Mouse (Mus musculus) cerebellum, adult 9-11 months (tissue): ENCODE measurements around the gene Art5.

Source experiments
- DNase-seq: peaks from one replicate; pipeline ENCODE4 v3.0.0; 2022

Gene Art5

DNA sequence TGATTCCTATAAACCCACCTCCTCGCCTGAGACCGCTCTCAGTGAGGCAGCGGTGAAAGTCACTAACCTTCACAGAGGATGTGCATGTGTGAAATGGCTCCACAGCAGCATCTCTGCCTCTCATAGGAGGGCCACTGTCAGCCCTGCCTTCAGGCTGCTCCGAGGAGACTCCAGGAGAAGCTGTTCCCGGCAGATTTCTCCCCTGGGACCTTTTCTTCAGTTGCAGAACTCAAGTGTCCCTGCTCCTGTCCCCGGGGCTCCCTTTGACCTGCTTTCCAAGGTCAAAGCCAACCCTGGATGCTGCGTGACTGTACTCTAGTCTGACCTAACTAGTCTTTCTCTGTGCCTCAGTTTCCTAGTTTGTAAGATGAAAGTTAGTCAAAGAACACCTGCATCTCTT is at the start of gene Art5:
Art5 (minus strand) TSS at position 319 of the 400 bp plus-strand sequence.
- DNase-seq = no peak

- DNase-seq = no peak
Measured at GRCm38 (mm10) chr7:102153691-102154090, 44.4 kb upstream of the Art5 start.

- DNase-seq = no peak
Measured at GRCm38 (mm10) chr7:102137898-102138297, 28.6 kb upstream of the Art5 start.

DNA sequence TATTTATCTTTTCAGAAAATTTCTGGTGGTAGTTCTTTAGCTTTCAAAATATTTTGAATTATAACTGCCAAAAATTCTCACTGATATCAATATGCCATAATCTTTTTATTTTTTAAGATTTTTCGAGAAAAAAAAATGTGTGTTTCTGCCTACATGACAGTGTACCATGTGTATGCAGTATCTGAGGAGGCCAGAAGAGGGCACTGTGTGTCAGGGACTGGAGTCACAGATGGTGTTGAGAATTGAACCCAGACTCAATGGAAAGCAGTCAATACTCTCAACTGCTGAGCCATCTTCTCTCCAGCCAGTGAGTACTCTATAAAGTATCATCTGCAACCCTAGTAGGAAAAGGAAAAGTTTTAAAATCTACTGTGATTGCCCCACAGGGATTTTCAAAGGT is 28.2 kb upstream of the Art5 start:
- DNase-seq = no peak

- no peak for DNase-seq
Measured at GRCm38 (mm10) chr7:102132395-102132794, 23.1 kb upstream of the Art5 start.

DNA sequence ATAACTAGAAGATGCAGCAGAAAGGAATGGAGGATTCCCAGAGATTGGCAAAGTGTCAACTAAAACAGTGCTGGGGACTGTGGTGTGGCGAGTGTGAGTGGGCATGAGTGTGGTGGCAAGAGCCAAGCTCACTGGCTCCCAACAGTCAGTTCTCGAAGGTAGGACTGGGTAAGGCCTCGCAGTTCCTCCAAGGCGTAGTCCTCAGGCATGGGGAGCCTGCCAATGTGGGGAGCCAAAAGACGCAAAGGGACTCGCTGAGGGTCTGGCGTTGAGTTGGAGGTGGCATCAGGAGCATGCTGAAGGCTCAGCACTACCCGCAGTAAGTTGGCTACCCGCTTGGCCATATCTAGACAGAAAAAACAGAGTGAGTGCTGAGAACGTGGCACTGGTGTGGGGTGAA is 11.0 kb upstream of the Art5 start:
- no peak for DNase-seq

DNA sequence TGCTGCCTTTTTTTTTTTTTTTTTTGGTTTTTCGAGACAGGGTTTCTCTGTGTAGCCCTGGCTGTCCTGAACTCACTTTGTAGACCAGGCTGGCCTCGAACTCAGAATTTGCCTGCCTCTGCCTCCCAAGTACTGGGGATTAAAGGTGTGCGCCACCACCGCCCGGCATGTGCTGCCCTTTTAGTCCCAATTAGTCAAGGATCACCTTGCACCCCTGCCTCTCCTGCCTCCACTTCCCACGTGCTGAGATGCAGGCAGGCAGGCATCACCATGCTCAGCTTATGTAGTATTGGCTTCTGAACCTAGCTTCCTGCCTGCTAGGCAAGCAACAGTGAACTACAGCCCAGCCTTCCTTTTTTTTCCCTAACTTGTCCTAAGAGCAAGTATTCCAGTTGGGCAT is 8.1 kb upstream of the Art5 start:
- no peak for DNase-seq

- no peak for DNase-seq
Measured at GRCm38 (mm10) chr7:102116579-102117331, 7.5 kb upstream of the Art5 start, which contains the start of gene Chrna10. TSS of gene Chrna10 (minus strand) at chr7:102116828.

DNA sequence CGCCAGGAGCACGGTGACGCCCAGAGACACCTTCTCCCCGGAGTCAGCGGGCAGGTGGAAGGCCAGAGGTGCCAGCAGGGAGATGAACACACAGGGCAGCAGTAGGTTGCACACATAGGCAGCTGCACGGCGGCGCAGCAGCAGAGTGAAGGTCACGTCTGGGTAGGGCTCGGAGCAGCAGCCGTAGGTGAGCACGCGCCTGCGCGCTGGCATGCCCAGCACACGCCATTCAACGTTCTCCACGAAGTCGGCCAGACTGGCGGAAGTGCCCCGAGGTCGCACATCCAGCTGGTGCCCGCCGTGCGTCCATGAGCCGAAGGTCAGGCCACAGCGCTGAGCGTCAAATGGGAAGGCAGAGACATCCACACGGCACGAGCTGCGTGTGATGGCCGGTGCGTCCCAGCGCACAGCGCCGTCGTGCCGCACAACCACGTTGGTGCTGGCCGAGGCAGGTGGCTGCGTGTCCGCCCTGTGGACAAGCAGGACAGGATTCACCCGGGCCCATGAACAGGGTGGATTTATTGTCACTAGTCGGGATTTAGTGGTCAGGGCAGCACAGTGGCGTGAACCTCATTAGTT is 4.0 kb upstream of the Art5 start:
- DNase-seq = no peak

DNA sequence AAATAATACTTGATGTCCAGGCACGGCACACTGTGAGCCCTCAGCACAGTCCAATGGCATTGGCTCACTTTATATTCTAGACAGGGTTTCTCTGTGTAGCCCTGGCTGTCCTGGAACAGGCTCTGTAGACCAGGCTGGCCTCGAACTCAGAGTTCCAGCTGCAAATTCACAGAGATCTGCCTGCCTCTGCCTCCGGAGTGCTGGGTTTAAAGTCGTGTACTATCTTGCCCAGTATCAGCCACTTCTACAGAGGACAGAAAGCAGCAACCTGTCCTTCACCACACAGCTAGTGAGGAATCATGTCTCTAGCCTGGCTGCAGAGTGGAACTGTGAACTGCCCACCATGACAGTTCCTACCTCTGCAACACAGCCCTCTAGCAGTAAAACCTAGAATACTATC is 457 bp upstream of the Art5 start:
- DNase-seq = no peak

GRCm38 (mm10) chr7:102108206-102108605 is 1.1 kb downstream of the Art5 start:
- DNase-seq = no peak

GRCm38 (mm10) chr7:102106700-102107141 is 2.6 kb downstream of the Art5 start:
- no peak for DNase-seq

DNA sequence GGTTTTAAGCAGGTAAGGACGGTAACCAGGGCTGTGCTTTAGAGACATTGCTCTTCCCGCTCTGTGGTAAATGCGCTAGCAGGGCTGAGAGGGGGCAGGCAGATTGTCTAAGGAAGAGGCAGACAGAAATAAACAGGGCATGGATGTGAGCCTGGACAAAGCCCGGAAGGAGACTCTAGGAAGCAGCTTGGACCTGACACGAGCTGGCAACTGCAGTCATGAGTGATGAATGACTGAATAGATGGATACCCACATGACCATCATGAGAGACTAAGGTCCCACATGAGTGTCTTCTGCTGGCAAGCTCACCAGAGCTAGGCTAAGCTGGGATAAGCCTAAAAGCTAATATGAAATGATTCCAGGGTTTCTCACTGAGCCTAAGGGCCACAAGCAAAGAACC is 5.2 kb downstream of the Art5 start:
- DNase-seq = peak; percentile 70

- no peak for DNase-seq
Measured at GRCm38 (mm10) chr7:102103555-102103954, 5.7 kb downstream of the Art5 start.

DNA sequence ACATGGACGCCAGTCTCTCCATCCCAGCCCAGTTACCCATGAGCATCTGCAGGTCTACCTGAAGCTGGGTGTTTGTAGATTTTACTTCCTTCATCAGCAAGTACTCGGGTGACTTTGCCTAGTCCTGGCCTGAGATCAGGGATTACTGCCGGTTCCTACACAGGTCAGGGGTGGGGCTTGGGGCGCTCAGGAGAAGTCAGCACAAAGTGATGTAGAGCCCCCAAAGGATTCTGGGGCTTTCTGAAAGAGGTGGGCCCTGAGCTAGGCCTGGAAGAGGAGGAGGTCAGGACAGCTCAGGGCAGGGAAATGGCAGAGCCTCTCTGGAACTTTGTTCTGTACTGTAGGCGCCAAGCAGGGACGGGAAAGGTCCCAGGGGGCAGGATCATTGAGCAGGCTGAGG is 6.6 kb downstream of the Art5 start:
- no peak for DNase-seq

GRCm38 (mm10) chr7:102102241-102102640 is 7.0 kb downstream of the Art5 start:
- no peak for DNase-seq

DNA sequence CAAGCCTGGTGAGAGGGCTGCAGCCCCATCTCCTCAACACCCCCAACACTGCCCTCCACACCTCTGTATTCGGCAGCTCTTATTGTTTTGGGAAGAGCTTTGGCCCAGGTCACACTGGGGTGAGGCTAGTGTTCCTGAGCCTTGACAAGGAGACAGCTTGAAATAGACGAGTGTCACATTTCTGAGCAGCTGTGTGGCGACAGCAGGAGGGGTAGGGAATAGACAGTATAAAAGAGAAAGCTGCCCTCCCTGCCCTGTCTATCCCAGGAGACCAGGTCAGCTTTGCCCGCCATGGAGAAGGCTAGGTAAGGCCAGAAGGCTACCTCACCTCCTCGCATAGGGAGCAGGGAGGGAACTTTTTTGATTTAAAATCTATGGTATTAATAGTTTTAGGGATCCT is 7.8 kb downstream of the Art5 start, which contains the start of gene Art1:
Art1 (plus strand) TSS at position 257 of the 400 bp plus-strand sequence.
- no peak for DNase-seq

DNA sequence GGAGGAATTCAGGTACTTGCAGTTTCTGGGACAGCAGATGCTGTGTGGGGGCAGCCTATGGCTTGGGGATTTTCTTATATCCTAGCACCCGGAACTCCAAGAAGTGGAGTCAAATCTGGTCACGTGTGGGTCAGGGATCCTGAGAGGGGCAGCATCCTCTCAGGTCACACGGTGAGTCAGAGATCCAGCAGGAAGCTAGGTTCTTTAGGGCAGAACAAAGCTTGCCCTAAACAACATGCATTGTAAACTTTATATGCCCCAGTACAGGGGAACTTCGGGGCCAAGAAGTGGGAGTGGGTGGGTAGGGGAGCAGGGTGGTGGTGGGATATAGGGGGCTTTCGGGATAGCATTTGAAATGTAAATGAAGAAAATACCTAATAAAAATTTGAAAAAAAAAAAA is 8.4 kb downstream of the Art5 start:
- DNase-seq = no peak

- no peak for DNase-seq
Measured at GRCm38 (mm10) chr7:102099760-102100661, 9.3 kb downstream of the Art5 start.

DNA sequence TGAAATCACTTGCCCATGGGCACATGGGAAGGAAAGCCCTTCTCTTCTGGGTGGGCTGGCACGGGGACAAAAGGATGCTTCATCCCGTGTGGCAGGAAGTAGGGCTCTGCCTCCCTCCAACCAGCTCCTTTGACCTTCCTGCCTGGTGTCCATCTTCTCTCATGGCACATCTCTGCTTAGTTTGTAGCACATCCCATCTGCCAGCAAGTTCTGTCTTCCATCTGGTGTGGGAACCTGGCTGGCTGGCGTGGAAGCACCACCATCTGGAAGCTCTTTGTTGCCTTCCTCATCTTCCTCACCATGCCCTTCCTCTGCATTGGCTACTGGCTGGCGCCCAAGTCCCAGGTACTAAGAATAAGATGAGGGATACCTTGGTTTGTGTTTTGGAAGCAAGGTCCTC is 22.0 kb downstream of the Art5 start:
- peak; percentile 58 for DNase-seq

DNA sequence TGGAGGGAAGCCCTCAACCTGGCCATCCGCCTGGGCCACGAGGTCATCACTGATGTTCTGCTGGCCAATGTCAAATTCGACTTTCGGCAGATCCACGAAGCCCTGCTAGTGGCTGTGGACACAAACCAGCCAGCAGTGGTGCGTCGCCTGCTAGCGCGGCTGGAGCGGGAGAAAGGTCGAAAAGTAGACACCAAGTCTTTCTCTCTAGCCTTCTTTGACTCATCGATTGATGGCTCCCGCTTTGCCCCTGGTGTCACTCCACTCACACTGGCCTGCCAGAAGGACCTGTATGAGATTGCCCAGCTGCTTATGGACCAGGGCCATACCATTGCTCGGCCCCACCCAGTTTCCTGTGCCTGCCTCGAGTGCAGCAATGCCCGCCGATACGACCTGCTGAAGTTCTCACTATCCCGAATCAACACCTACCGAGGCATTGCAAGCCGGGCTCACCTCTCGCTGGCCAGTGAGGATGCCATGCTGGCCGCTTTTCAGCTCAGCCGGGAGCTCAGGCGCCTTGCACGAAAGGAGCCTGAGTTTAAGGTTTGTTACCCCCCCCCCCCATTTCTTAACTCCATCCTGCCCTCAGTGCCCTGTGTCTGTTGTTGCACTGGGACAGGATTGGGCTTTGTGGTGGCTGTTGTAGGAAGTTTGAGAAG is 25.1 kb downstream of the Art5 start:
- no peak for DNase-seq

GRCm38 (mm10) chr7:102082816-102083215 is 26.5 kb downstream of the Art5 start, which contains the start of gene Trpc2:
TSS of gene Trpc2 (plus strand) at chr7:102083116.
- DNase-seq = no peak

GRCm38 (mm10) chr7:102081784-102082183 is 27.5 kb downstream of the Art5 start:
- DNase-seq = no peak
